12 mouse cellular contexts compared by ENCODE assay signal in the genomic region with DNA sequence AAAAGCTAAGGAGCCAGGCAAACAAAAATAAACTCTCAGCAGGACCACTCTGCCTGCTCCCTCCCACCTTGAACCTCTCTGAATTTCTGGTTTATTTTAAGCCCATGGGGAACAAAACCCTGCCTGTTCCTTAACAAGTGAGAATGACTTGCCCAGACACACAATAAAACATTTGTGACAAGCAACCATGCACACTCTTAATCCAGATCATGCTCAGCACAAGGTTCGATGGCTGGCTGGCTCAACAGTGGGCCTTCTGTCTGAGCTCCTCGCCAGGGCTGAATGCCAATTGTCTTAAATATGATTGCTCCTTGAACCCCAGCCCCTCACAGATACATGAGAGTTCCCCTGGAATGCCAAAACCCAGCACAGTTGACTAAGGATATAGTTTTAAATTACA.
DNase-seq lines count a peak whose midpoint lies in the region; ATAC-seq lines count a peak whose summit lies in the region.
"Had no signal": no experiment of that assay in that cellular context is flagged by ENCODE, and none has a peak within 500 bp of the region (broad histone marks: within the 10 kb centered on the region; RNA-seq: fewer than 3 reads in every experiment).

No protein-coding gene starts in this region.

- no peaks in the 10 kb centered on the region for H3K27me3 ChIP-seq in heart, embryonic 12.5 days (replicated peaks)
- no peaks in the 10 kb centered on the region for H3K27me3 ChIP-seq in heart, embryonic 11.5 days (ENCODE audit: control insufficient read depth, insufficient read depth, low read length)
- no peaks in the 10 kb centered on the region for H3K27me3 ChIP-seq in midbrain, embryonic 13.5 days
- H3K27me3 ChIP-seq in midbrain, embryonic 16.5 days (ENCODE audit: control insufficient read depth, insufficient read depth, low read depth, low read length): no peaks in the 10 kb centered on the region
- no peaks in the 10 kb centered on the region for H3K27me3 ChIP-seq in forebrain, embryonic 13.5 days
- H3K27me3 ChIP-seq in limb, embryonic 15.5 days: no peaks in the 10 kb centered on the region

- H3K4me2 ChIP-seq in heart, embryonic 12.5 days: no peak overlapping the region
- H3K4me2 ChIP-seq in heart, embryonic 11.5 days: no peak overlapping the region
- no peak overlapping the region for H3K4me2 ChIP-seq in midbrain, embryonic 13.5 days (replicated peaks)
- H3K4me2 ChIP-seq in midbrain, embryonic 16.5 days (ENCODE audit: low read length): no peak overlapping the region
- H3K4me2 ChIP-seq in forebrain, embryonic 13.5 days: no peak overlapping the region
- H3K4me2 ChIP-seq in limb, embryonic 15.5 days: no peak overlapping the region

- H3K9me3 ChIP-seq in heart, embryonic 12.5 days (replicated peaks): no peaks in the 10 kb centered on the region
- H3K9me3 ChIP-seq in heart, embryonic 11.5 days (replicated peaks; ENCODE audit: control insufficient read depth, low read length): no peaks in the 10 kb centered on the region
- H3K9me3 ChIP-seq in midbrain, embryonic 13.5 days: no peaks in the 10 kb centered on the region
- no peaks in the 10 kb centered on the region for H3K9me3 ChIP-seq in midbrain, embryonic 16.5 days (replicated peaks; ENCODE audit: control insufficient read depth, low read length, poor library complexity, severe bottlenecking)
- H3K9me3 ChIP-seq in forebrain, embryonic 13.5 days (replicated peaks): no peaks in the 10 kb centered on the region
- no peaks in the 10 kb centered on the region for H3K9me3 ChIP-seq in limb, embryonic 15.5 days

- no peak for DNase-seq in heart, adult 18-20 months
- DNase-seq in thymus, postnatal 0 days (ENCODE audit: low spot score): no peak
- DNase-seq: adrenal gland, postnatal 25 days; cerebellum, adult 2 months; lung, adult 2 months had no signal

- ATAC-seq in heart, embryonic 12.5 days (ENCODE audit: insufficient number of reproducible peaks, low FRiP score): no peak
- ATAC-seq in heart, embryonic 11.5 days (replicated peaks; ENCODE audit: insufficient number of reproducible peaks, low FRiP score, low TSS enrichment): no peak
- ATAC-seq in midbrain, embryonic 13.5 days: 0 out of 2 replicates have a peak, but pooled peaks have one; percentile 30
- ATAC-seq in midbrain, embryonic 16.5 days: no peak
- ATAC-seq in forebrain, embryonic 13.5 days: 0 out of 2 replicates have a peak, but pooled peaks have one; percentile 55
- peak; percentile 44; the same call in 1 of the 2 replicates for ATAC-seq in limb, embryonic 15.5 days (ENCODE audit: insufficient number of reproducible peaks, low FRiP score, low TSS enrichment, low read depth)
- ATAC-seq: intestine, embryonic 16.5 days had no signal

- no peak overlapping the region for H3K9ac ChIP-seq in heart, embryonic 12.5 days
- no peak overlapping the region for H3K9ac ChIP-seq in heart, embryonic 11.5 days (ENCODE audit: low read depth, low read length)
- no peak overlapping the region for H3K9ac ChIP-seq in midbrain, embryonic 13.5 days (replicated peaks)
- H3K9ac ChIP-seq in midbrain, embryonic 16.5 days (ENCODE audit: low read depth, low read length): no peak overlapping the region
- H3K9ac ChIP-seq in forebrain, embryonic 13.5 days: no peak overlapping the region
- H3K9ac ChIP-seq in limb, embryonic 15.5 days: no peak overlapping the region

- H3K27ac ChIP-seq in heart, embryonic 12.5 days (ENCODE audit: poor library complexity, severe bottlenecking): 0 out of 2 replicates have a peak overlapping the region, but pooled peaks have one; percentile 47
- no peak overlapping the region for H3K27ac ChIP-seq in heart, embryonic 11.5 days (ENCODE audit: low read depth, low read length)
- H3K27ac ChIP-seq in midbrain, embryonic 13.5 days: no peak overlapping the region
- H3K27ac ChIP-seq in midbrain, embryonic 16.5 days (ENCODE audit: low read length): no peak overlapping the region
- no peak overlapping the region for H3K27ac ChIP-seq in forebrain, embryonic 13.5 days
- no peak overlapping the region for H3K27ac ChIP-seq in limb, embryonic 15.5 days

- 35% methylated on average over 2 of the region's 2 CpGs for WGBS in heart, embryonic 12.5 days
- 42% methylated on average over 2 of the region's 2 CpGs for WGBS in heart, embryonic 11.5 days (ENCODE audit: insufficient replicate concordance)
- WGBS in midbrain, embryonic 13.5 days: 21% methylated on average over 2 of the region's 2 CpGs
- 14% methylated on average over 2 of the region's 2 CpGs for WGBS in midbrain, embryonic 16.5 days
- 13% methylated on average over 2 of the region's 2 CpGs for WGBS in forebrain, embryonic 13.5 days
- 23% methylated on average over 2 of the region's 2 CpGs for WGBS in limb, embryonic 15.5 days

- no peaks in the 10 kb centered on the region for H3K36me3 ChIP-seq in heart, embryonic 12.5 days
- H3K36me3 ChIP-seq in heart, embryonic 11.5 days (ENCODE audit: control insufficient read depth, insufficient read depth, low read length): no peaks in the 10 kb centered on the region
- H3K36me3 ChIP-seq in midbrain, embryonic 13.5 days: no peaks in the 10 kb centered on the region
- no peaks in the 10 kb centered on the region for H3K36me3 ChIP-seq in midbrain, embryonic 16.5 days (ENCODE audit: control insufficient read depth, insufficient read depth, low read length)
- no peaks in the 10 kb centered on the region for H3K36me3 ChIP-seq in forebrain, embryonic 13.5 days (ENCODE audit: poor library complexity, severe bottlenecking)
- no peaks in the 10 kb centered on the region for H3K36me3 ChIP-seq in limb, embryonic 15.5 days

- peaks cover 15% of the 10 kb centered on the region for H3K4me1 ChIP-seq in heart, embryonic 12.5 days (replicated peaks)
- peaks cover 2% of the 10 kb centered on the region; the same call in 1 of the 2 replicates for H3K4me1 ChIP-seq in heart, embryonic 11.5 days (ENCODE audit: control insufficient read depth, insufficient read depth, low read length)
- no peaks in the 10 kb centered on the region for H3K4me1 ChIP-seq in midbrain, embryonic 13.5 days (replicated peaks)
- H3K4me1 ChIP-seq in midbrain, embryonic 16.5 days (ENCODE audit: control insufficient read depth, insufficient read depth, low read length): no peaks in the 10 kb centered on the region
- H3K4me1 ChIP-seq in forebrain, embryonic 13.5 days: peaks cover 4% of the 10 kb centered on the region; the same call in 1 of the 2 replicates
- peaks cover 3% of the 10 kb centered on the region; the same call in 1 of the 2 replicates for H3K4me1 ChIP-seq in limb, embryonic 15.5 days

- H3K4me3 ChIP-seq in heart, embryonic 12.5 days: no peak overlapping the region
- H3K4me3 ChIP-seq in heart, embryonic 11.5 days (ENCODE audit: low read depth, low read length): no peak overlapping the region
- H3K4me3 ChIP-seq in midbrain, embryonic 13.5 days (replicated peaks): no peak overlapping the region
- H3K4me3 ChIP-seq in midbrain, embryonic 16.5 days (ENCODE audit: low read depth, low read length): no peak overlapping the region
- H3K4me3 ChIP-seq in forebrain, embryonic 13.5 days: no peak overlapping the region
- H3K4me3 ChIP-seq in limb, embryonic 15.5 days: no peak overlapping the region

Comparison
In these comparisons a context has a peak if more than half of its experiments do, and no peak if none do; other contexts are left out.
1. ATAC-seq: peak in midbrain, embryonic 13.5 days (single experiment), forebrain, embryonic 13.5 days (single experiment) and limb, embryonic 15.5 days (single experiment); none in heart, embryonic 12.5 days (single experiment), heart, embryonic 11.5 days (single experiment) and midbrain, embryonic 16.5 days (single experiment).